Mouse (Mus musculus) heart, postnatal 4 days (tissue): ENCODE results near the gene Gm7714. TPM values are rescaled to one million over a fixed set of nuclear protein-coding genes. Genes with fewer than 3 reads are reported as not detected.
"Not testable (repeated sequence)": the region's sequence is repeated elsewhere in the genome, so short reads cannot be mapped to it uniquely, and the experiment has no call there.

ENCODE experiments used
- DNase-seq: peaks from one replicate; pipeline ENCODE4 v3.0.0; 2021
- total RNA-seq, 2 experiments: library from RNA; stranded (reverse); gene quantifications; 2 replicates each; pipeline ENCODE4 v1.2.3; 2021

The Gm7714 gene
- total RNA-seq = not detected

DNA sequence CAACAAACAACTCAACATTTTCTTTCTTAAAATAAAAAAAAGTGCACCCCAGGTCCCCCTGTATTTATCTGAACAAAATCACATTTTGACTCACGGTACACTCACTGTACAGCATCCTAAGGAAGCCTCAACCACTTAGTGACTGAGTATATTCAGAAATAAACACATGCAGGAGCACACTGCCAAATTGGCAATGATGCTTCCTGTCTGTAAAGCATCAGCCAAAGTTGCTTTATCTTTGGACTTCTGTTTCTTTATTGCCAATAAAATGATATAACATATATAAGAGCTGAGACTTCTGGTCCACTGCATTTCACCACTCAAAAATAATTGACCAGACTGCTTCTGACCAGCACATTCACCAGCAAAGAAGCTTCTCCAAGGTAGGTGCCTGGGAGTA is at the start of gene Gm7714:
Gene Gm7714 (plus strand): TSS at position 301 of the 400 bp plus-strand sequence.
- DNase-seq = no peak

DNA sequence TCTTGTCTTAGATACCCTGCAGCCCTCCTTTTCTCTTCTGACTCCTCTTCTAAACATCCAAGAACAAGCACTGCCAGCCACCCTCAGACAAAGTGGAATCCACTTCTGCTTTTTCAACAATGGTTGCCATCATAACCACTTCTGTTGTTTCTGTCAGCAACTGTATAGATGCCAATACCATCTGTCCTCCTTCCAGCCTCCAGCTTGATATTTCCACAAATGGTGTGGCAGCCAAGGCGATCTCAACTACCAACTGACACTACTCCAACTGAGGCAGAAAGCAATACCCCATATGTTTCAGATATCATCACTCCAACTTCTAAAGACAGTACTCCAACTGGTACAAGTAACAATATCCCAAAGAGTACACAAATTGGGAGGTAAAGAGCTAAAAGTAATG is 12.2 kb upstream of the Gm7714 start:
- no peak for DNase-seq

DNA sequence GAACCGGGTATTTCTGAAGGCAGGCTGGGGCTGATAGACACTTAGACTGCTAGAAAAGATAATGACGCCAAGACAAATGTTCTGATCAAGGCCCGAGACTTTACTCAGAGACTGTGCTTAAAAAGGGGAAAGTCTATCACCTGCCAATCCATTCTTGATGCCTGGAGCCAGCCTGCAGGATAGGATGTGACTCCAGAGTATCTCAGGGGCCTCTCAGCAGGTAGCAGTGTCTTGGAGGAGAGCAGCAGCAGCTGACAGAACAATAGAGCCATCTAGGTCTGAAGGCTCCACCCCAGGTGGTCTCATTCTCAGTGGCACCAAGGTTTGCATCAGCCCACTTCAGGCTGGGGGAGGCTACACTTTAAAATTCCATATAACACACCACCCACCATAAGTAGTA is 42.6 kb downstream of the Gm7714 start:
- not testable (repeated sequence) for DNase-seq

DNA sequence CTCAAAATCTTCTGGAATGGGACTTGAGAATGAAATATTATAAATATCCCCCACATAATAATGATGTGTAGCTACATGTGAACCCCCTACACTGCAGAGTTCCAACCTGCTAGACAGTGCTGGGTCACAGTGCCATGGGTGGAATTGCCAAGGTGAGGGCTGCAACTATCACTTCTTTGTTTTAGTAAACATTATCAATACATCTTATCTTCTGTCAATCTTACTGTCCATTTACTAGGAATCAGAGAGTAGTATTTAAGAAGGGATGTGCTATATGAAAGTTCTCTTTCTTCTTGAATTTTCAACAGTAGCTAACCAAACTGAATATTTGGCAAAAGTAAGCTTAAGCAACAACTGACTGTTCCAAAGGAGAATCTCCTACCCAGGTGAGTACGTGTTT is 48.3 kb downstream of the Gm7714 start, which contains the start of gene Prol1:
Gene Prol1 (plus strand): TSS at position 301 of the 400 bp plus-strand sequence.
- no peak for DNase-seq

Other genes starting within 250 kb of the Gm7714 start
- not detected for gene Smr2, start 182.4 kb upstream of the Gm7714 start, total RNA-seq
- gene Gm11116, start 157.4 kb upstream of the Gm7714 start, total RNA-seq = not detected
- not detected for gene Gm11115, start 114.8 kb upstream of the Gm7714 start, total RNA-seq
- gene Prol1, start 48.4 kb downstream of the Gm7714 start, total RNA-seq = not detected
- gene Amtn, start 107.2 kb downstream of the Gm7714 start, total RNA-seq = not detected
- not detected for gene Ambn, start 187.1 kb downstream of the Gm7714 start, total RNA-seq
- gene Enam, start 219.1 kb downstream of the Gm7714 start, total RNA-seq = not detected